Mouse (Mus musculus) hematopoietic stem cell, adult 5-6 weeks (primary cell): ENCODE measurements around the gene 2010111I01Rik. TPM values are rescaled to one million over a fixed set of nuclear protein-coding genes. Genes with fewer than 3 reads are reported as not detected.

Source experiments
- ATAC-seq, 2 experiments: fragments of 125-278 bp in 1 of 2; replicated peaks in 1 of 2; 2 replicates each; pipeline ENCODE4 v1.8.0; 2016 to 2017; ENCODE audit warnings: inconsistent platforms in 2 of 2, mild to moderate bottlenecking in 2 of 2, moderate number of reproducible peaks in 2 of 2, low read depth in 1 of 2, moderate TSS enrichment in 1 of 2; ENCODE audit not compliant: low FRiP score in 2 of 2, poor library complexity in 2 of 2, severe bottlenecking in 2 of 2, insufficient read depth in 1 of 2, low TSS enrichment in 1 of 2
- total RNA-seq: library from RNA; stranded (forward); fragments of 172-1452, 232-1000 nt; gene quantifications from 2 replicates; pipeline ENCODE4 v1.2.3, GENCODE M21; 2017

2010111I01Rik gene
- total RNA-seq, 1 experiment from 2014 or later, result 47.1 TPM

- no peak for ATAC-seq
Observed at GRCm38 (mm10) chr13:63150470-63151020, 185.9 kb downstream of the 2010111I01Rik start.

GRCm38 (mm10) chr13:63151028-63151738 lies 186.5 kb downstream of the 2010111I01Rik start:
- ATAC-seq, result no peak

GRCm38 (mm10) chr13:63152498-63152897 lies 187.8 kb downstream of the 2010111I01Rik start:
- peak; percentile 57 to 68 for ATAC-seq

GRCm38 (mm10) chr13:63153397-63153796 lies 188.7 kb downstream of the 2010111I01Rik start:
- ATAC-seq, result no peak

- no peak for ATAC-seq
Observed at GRCm38 (mm10) chr13:63154851-63155571, 190.3 kb downstream of the 2010111I01Rik start.

GRCm38 (mm10) chr13:63156264-63156663 lies 191.6 kb downstream of the 2010111I01Rik start:
- no peak for ATAC-seq

- no peak for ATAC-seq
Observed at GRCm38 (mm10) chr13:63170282-63171073, 205.8 kb downstream of the 2010111I01Rik start.

GRCm38 (mm10) chr13:63171347-63172096 lies 206.8 kb downstream of the 2010111I01Rik start:
- no peak for ATAC-seq

- ATAC-seq, result no peak
Observed at GRCm38 (mm10) chr13:63172097-63172445, 207.4 kb downstream of the 2010111I01Rik start.

GRCm38 (mm10) chr13:63174252-63175020 lies 209.7 kb downstream of the 2010111I01Rik start:
- no peak for ATAC-seq

- ATAC-seq, result no peak
Observed at GRCm38 (mm10) chr13:63176131-63176530, 211.4 kb downstream of the 2010111I01Rik start.

GRCm38 (mm10) chr13:63177232-63177631 lies 212.5 kb downstream of the 2010111I01Rik start:
- no peak for ATAC-seq

- ATAC-seq, result no peak
Observed at GRCm38 (mm10) chr13:63180641-63181235, 216.0 kb downstream of the 2010111I01Rik start.

- no peak for ATAC-seq
Observed at GRCm38 (mm10) chr13:63184946-63185345, 220.3 kb downstream of the 2010111I01Rik start.

GRCm38 (mm10) chr13:63186217-63186616 lies 221.5 kb downstream of the 2010111I01Rik start:
- ATAC-seq, result no peak

- no peak for ATAC-seq
Observed at GRCm38 (mm10) chr13:63186642-63187041, 221.9 kb downstream of the 2010111I01Rik start.
